Mouse (Mus musculus) forelimb bud, embryonic 11.5 days (tissue): ENCODE measurements at regions not wholly inside any gene's neighbourhood (a gene's known extent, or its start where the extent isn't known, plus 50 kb on each side); places are given as distances from the start of the nearest gene placed in this dataset.

Source experiments
- DNase-seq: peaks from one replicate; pipeline ENCODE4 v3.0.0-alpha.2; 2012; ENCODE audit warnings: low read depth, low spot score

- no peak for DNase-seq
These were observed 290.9 kb upstream of the Id2 start for GRCm38 (mm10) chr12:25387791-25388280.

- no peak for DNase-seq
These were observed 286.0 kb upstream of the Id2 start for GRCm38 (mm10) chr12:25382961-25383360.

- DNase-seq = no peak
These were observed 285.5 kb upstream of the Id2 start for GRCm38 (mm10) chr12:25382475-25382874.

- DNase-seq = no peak
These were observed 284.7 kb upstream of the Id2 start for GRCm38 (mm10) chr12:25381619-25382018.

GRCm38 (mm10) chr12:25379996-25380395, 283.1 kb upstream of the Id2 start:
- DNase-seq = no peak

GRCm38 (mm10) chr12:25379016-25379415, 282.1 kb upstream of the Id2 start:
- no peak for DNase-seq

- DNase-seq = no peak
These were observed 281.2 kb upstream of the Id2 start for GRCm38 (mm10) chr12:25378036-25378645.

GRCm38 (mm10) chr12:25376451-25376850, 279.5 kb upstream of the Id2 start:
- DNase-seq = no peak

- no peak for DNase-seq
These were observed 270.6 kb upstream of the Id2 start for GRCm38 (mm10) chr12:25367541-25367940.

GRCm38 (mm10) chr12:25365600-25366267, 268.8 kb upstream of the Id2 start:
- DNase-seq = no peak

GRCm38 (mm10) chr12:25364966-25365568, 268.1 kb upstream of the Id2 start:
- no peak for DNase-seq

- DNase-seq = no peak
These were observed 266.9 kb upstream of the Id2 start for GRCm38 (mm10) chr12:25363839-25364238.

- DNase-seq = no peak
These were observed 266.4 kb upstream of the Id2 start for GRCm38 (mm10) chr12:25363341-25363740.

- no peak for DNase-seq
These were observed 265.8 kb upstream of the Id2 start for GRCm38 (mm10) chr12:25362771-25363170.

GRCm38 (mm10) chr12:25360726-25361125, 263.8 kb upstream of the Id2 start:
- no peak for DNase-seq

GRCm38 (mm10) chr12:25359931-25360330, 263.0 kb upstream of the Id2 start:
- no peak for DNase-seq

- DNase-seq = no peak
These were observed 262.0 kb upstream of the Id2 start for GRCm38 (mm10) chr12:25358846-25359525.

- no peak for DNase-seq
These were observed 259.8 kb upstream of the Id2 start for GRCm38 (mm10) chr12:25356774-25357173.

- DNase-seq = no peak
These were observed 258.3 kb upstream of the Id2 start for GRCm38 (mm10) chr12:25355217-25355616.

GRCm38 (mm10) chr12:25353402-25353896, 256.5 kb upstream of the Id2 start:
- peak; percentile 24 for DNase-seq

- no peak for DNase-seq
These were observed 255.2 kb upstream of the Id2 start for GRCm38 (mm10) chr12:25352160-25352559.

GRCm38 (mm10) chr12:25344354-25344753, 247.4 kb upstream of the Id2 start:
- no peak for DNase-seq
